Mouse (Mus musculus) thymus, postnatal 14 days (tissue): ENCODE measurements around the gene Fut2.

Source experiments
- DNase-seq: peaks from one replicate; pipeline ENCODE4 v3.0.0; 2021

The Fut2 gene

GRCm38 (mm10) chr7:45666161-45666560 is at the start of gene Fut2:
Gene Fut2 (minus strand): TSS chr7:45666394.
- DNase-seq: no peak

- DNase-seq: peak; percentile 99
These were observed 49.0 kb upstream of the Fut2 start, which contains the start of gene Rpl18 for GRCm38 (mm10) chr7:45715090-45715708. Gene Rpl18 (plus strand): TSS chr7:45715457.

DNA sequence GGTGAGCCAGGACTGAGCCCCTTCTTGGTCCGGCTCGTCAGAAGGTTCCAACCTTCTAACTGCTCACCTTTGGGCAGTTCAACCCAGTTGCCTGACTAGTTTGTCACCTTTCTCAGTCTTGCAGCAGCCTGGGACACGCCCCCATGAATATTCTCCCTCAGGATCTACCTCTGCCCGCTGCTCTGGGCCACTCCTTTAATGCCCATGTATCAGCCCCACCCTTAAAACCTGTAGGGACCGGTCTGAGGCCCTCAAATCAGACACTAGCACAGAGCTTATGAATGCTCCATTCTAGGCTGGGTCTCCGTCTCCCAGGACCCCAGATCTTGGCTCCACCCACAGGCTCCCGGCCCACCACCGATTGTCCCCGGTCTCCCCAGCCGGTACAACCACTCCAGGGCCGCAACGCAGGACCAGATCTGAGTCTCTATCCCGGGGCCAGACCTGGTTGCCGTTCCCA is 48.5 kb upstream of the Fut2 start:
- no peak for DNase-seq

- no peak for DNase-seq
These were observed 47.8 kb upstream of the Fut2 start for GRCm38 (mm10) chr7:45713881-45714520.

- DNase-seq: no peak
These were observed 47.2 kb upstream of the Fut2 start for GRCm38 (mm10) chr7:45713396-45713795.

GRCm38 (mm10) chr7:45712022-45712757 is 46.0 kb upstream of the Fut2 start:
- no peak for DNase-seq

- no peak for DNase-seq
These were observed 45.3 kb upstream of the Fut2 start for GRCm38 (mm10) chr7:45711316-45712021.

DNA sequence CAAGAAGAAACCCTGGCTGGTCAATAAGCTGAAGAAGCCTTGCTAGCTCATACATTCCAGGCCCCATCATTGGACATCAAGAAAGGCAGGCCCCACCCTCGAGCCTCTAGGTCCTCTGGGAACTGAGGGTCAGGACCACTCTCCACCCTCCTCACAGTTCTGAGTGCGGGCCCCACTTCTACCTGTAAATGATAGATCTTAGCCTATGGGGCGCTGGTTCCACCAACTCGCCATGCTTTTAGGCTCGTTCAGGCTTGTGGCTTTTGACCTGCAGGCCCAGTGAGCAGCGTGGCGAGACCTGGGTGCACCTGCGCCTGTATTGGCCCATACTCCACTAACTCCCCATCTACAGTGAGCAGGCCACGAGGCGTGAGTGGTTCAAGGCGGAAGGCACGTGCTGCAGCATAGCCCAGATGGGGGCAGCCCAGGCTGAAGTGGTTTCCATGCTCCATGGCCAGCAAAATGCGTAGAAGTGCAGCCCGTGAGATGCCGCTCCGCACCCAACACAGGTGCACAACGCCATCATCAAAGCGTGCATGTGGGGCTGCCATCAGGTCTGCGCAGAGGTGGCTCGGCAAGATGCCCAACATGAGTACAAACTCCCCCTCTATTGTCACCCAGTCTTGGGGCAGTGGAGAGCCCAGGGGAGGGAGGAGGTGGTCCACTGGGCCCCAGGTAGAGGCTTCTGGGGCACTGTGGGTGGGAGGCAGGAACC is 44.4 kb upstream of the Fut2 start:
- no peak for DNase-seq

DNA sequence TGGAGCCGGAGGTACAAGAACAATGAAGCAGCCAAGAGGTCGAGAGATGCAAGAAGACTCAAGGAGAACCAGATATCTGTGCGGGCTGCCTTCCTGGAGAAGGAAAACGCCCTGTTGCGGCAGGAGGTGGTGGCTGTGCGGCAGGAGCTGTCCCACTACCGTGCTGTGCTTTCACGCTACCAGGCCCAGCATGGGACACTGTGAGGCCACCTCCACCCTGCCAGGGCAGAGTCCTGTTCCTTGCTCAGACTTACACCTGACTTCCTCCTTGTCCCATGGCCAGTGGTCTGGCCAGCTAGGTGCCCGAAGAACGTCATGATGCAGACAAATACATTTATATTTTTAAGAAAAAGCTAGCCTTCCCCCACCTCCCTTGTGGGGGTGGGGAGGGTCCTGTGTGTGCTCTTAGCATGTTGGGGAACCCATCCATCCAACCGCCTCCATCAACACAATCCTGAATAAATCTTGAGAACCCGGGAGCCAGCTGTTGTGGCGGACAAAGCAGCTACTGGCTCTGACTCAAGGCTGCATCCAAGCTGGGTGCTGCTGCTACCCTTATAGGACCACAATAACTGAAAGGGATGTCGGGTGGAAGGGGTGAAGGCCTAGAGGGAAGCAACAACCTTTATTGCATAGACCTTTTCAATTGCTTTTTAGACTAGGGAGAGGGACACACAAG is 43.6 kb upstream of the Fut2 start:
- DNase-seq: no peak

GRCm38 (mm10) chr7:45709036-45709435 is 42.8 kb upstream of the Fut2 start:
- no peak for DNase-seq

DNA sequence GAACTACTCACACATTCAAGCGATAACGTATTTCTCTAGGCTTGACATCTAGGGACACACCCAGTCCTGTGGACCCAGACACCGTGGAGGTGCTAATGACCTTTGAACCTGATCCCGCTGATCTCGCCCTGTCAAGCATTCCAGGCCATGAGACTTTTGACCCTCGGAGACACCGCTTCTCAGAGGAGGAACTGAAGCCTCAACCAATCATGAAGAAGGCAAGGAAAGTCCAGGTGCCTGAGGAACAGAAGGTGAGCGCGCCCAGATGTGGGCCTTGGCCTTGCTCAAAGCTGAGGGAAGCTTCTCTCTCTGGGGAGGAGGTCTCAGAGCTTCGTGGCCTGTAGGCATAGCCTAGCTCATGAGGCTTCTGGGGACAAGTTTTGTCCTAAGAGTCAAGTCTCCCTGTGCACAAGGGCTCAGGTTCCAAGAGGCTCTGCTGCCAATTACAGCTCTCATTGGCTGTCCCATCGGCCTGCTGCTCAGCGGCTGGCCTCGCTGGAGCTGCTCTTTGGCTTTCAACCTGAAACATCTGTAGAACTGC is 42.1 kb upstream of the Fut2 start:
- no peak for DNase-seq

DNA sequence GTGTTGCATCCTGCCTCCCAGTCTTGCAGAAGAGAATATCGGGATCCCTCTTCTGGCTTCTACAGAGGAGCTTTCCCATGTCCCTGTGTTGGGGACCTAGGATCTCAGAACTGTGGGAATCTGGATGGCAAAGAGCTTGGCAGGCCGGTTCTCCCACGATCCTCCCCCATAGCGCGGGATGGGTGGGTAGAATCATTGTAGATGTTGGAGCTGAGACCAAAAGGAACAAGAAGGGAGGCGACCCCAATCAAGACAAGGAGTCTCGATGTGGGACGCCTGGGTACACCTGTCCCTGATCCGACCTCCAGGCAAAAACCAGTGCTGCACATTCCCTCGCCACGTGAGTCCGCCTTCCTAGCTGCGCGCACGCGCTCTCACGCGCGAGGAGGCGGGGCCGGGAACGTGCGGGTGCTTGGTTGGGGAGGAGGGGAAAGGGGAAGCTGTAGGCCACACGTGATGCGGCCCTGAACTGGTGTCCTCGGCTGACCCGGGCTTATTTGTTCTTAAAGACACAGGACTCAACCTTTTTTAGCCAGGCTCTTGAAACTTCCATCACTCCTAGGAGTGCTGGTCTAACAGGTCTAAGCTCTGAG is 41.3 kb upstream of the Fut2 start:
- DNase-seq: peak; percentile 91

DNA sequence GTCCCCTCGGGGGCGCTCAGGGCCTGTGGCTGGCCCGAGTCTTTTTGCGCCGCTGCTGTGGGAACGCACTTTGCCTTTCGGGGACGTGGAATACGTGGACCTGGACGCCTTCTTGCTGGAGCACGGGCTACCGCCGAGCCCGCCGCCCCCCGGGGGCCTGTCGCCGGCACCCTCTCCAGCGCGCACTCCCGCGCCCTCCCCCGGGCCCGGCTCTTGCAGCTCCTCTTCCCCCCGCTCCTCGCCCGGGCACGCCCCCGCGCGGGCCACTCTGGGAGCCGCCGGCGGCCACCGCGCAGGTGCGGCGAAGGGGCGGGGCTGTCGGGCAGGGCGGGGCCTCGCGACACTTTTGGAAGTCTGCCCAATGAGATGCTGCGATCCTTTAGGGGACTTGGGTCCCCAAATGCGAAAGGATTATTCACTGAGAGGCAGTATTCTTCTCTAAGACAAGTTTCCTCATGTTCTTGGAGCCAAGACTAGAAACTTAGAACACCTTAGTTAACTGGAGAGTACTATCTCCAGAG is 40.6 kb upstream of the Fut2 start:
- peak; percentile 95 for DNase-seq

DNA sequence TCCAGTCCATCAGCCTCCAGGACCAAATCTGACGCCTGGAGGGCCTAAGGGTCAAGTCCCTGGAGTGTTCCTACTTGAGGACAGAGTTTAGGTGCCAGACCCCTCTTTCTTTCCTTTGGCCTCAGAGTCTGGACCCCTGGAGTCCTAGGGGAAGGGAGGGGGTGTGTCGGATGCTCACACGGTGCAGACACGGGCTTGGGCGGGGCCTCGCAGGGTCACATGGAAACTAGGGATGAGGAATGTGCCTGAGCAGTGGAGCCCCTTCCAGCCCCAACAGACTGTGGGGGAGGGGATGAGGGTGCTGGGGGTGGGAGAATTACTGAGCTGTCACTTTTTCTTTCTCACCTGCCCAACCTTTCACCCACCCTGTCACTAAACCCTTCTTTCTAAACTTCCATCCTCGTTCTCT is 39.7 kb upstream of the Fut2 start:
- peak; percentile 66 for DNase-seq

- peak; percentile 65 for DNase-seq
These were observed 39.3 kb upstream of the Fut2 start for GRCm38 (mm10) chr7:45705443-45705864.

DNA sequence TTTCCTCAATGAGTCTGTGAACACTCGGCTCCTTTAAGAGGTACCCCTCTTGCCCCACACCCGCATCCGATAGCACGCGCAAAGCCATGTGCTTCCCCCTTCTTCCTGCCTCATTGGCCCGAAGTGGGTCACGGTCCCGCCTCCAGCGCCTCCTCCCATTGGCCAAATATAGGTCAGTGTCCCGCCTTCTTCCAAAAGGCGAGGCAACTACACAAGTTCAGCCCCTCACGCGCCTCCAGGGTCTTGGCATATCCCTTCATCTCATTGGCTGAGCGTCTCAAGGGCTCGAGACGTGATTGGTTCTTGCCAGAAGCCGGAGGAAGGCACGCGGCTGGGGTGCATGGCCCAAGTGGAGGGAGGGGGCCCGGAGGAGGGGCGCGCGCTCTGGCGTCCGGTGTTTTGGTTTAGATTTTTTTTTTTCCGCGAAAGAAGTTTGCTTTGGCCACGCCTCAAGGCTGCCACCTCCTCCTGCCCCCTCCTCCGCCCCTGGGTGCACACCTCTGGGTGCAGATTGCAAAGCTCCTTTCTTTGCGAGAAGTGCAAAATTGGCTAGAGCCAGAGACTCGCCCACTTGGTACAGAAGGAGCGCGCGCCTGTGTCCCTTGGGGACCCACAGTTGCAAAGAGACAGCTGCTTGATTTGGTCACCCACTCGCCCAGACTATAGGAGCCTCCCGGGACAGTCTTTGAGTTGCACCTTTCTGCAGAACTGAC is 38.7 kb upstream of the Fut2 start, which contains the start of gene Dbp:
TSS of gene Dbp (plus strand) at position 359 of the 713 bp plus-strand sequence.
- peak; percentile 99 for DNase-seq

DNA sequence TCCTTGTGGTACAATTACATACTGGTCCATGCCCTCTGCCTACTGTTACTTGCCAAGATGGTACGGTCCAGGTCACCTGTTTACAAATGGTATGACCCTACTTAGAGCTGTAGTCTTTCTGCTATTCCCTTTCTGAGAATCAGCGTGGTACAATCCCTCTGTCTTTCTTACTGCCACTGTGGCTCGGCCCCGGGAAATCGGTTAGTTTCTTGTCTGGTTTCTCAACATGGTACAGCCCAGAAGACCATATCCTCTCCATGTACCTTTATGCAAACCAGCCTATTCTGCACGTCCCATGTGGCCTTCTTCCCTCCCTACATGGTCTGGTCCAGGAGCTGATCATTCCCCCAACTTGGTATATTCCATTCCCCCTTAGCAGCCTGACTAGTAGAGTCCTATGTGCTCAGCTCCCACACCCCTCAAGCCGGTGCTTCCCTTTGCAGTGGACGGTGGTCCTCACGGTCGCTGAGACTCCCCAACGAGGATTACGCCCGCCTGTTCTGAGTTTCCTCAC is 37.9 kb upstream of the Fut2 start:
- peak; percentile 62 for DNase-seq

- peak; percentile 34 for DNase-seq
These were observed 37.4 kb upstream of the Fut2 start for GRCm38 (mm10) chr7:45703521-45704033.

GRCm38 (mm10) chr7:45702809-45703520 is 36.8 kb upstream of the Fut2 start:
- DNase-seq: no peak
